Mouse (Mus musculus): ENCODE measurements around the gene Arhgap44.

DNA sequence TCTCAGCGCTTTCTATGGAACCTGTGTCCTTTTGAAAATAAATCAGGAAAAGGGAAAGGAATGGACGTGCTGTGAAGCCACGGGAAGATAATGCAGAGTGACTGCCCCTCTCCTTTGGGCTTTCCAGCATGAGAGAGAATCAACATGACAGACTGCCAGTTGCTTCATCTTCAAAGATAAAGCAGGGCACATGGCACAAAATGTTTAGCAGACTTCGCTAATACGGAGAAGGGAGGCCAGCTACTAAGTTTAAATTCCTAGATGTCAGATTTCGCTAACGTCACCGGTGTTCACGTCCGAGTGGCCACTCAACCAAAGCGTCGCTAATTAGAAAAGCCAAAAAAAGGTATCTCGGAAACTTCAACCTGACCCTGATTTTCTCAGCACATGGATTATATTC is 41.9 kb upstream of the Arhgap44 start:
- TF ChIP-seq CTCF (IDR thresholded peaks at IDR 0.05; ENCODE audit: control insufficient read depth, insufficient read depth, low read length) (no peak), POLR2A (IDR thresholded peaks at IDR 0.05; ENCODE audit: borderline replicate concordance, control insufficient read depth, low read depth, low read length) (no peak)

All from bone marrow, adult 2 months (tissue).